Mouse (Mus musculus) left cerebral cortex, adult 18-20 months (tissue): Measurements from ENCODE around the gene Lbh. TPM values are rescaled to one million over a fixed set of nuclear protein-coding genes. Genes with fewer than 3 reads are reported as not detected.

Experiments used
- DNase-seq, 2 experiments: peaks; one replicate each; pipeline ENCODE4 v3.0.0; 2021 to 2022; ENCODE audit warnings: low spot score in 2 of 2, mixed read lengths in 1 of 2
- total RNA-seq, 2 experiments: library from RNA; stranded (reverse); gene quantifications; 2 replicates each; pipeline ENCODE4 v1.2.3; 2021

Gene Lbh
- total RNA-seq, 2 experiments from 2014 or later: 37.2 to 38.9 TPM

DNA sequence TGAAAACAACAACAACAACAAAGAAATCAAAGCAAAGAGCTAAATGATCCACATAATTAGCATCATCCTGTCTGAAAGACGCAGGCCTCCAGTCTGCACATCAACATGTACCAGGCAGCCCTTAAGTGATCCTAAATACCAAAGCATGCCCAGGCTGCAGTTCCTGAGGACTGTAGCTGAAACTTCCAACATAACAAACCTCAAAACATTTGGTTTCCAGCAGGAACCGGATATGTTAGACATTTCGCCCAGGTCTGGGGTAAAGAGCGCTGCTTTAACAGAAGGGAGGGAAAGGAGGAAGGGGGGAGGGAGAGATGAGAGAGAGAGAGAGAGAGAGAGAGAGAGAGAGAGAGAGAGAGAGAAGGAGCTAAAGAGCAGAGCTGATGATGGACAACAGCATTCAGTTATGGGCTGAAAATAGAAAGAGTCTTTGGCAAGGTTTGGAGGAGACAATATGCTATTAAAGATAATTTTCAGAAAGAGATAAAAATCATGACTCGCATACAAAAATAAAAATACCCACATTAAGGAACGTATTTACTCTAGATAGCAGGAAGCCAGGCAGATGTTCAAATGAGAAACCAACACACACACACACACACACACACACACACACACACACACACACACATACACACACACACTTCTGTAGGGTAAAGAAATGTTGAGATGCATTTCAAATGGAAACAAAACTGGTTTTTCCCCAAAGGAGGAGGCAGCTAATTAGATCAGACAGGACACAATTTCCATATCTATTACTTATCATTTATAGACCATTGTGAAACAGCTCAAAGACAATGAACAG lies 49.5 kb downstream of the Lbh start:
- no peak for DNase-seq

DNA sequence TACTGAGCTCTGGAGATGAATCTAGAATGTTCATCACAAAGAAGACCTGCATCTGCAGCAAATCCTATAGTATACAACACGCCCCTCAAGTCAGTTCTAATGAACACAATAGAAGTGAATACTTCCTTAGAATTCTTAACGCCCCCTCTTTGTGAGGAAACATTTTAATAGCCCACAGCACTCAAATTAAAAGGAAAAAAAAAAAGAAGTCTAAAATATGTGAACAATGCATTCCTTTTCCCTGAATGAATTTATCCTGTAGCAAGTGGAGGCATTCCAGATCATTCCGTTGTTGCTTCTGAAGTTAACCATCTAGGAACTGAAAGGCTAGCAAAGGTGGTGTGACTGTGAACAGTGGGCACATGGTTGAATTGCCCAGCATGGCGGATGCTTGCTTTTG lies 50.6 kb downstream of the Lbh start:
- DNase-seq: no peak

- DNase-seq: peak; percentile 71 to 72
These were observed 52.6 kb downstream of the Lbh start for GRCm38 (mm10) chr17:72970631-72971161.

DNA sequence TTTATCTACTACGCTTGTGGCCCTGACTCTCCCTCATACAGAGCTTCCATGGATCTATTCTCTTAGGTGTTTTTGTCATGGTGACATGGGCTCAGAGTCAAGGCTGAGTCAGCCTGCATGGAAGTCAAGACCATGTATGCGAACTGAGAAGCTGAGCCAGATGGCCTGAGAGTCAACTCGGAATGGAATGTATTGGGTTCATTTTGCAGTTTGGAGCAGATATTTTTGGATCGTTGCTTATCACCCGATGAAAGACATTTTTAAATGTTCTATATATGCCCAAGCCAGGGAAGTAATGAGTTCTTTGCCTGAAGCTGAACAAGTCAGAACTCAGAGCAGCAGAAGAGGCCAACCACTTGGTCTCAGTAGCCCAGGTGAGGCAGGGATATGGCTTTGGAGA lies 54.9 kb downstream of the Lbh start:
- no peak for DNase-seq

GRCm38 (mm10) chr17:72976258-72977231 lies 58.4 kb downstream of the Lbh start:
- DNase-seq: no peak

GRCm38 (mm10) chr17:72977616-72978015 lies 59.5 kb downstream of the Lbh start:
- DNase-seq: no peak

DNA sequence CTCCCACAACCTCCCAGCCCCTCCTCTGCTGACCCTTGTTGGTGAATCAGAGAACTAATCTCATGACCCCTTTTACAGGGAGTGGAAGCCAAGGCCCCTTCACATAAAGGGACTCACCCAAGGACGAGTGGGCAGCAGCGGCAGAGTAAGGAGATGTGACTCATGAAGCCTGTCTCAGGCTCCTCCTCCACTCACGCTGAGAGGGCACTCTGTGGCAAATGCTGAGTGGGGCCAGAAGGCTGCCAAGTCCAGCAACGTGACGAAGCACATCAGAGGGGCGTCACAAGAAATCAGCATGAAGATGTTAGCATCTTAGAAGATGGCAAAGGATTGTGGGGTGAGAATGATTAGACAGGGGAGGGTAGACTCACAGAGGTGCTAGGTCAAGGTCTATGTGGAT lies 64.1 kb downstream of the Lbh start:
- no peak for DNase-seq

DNA sequence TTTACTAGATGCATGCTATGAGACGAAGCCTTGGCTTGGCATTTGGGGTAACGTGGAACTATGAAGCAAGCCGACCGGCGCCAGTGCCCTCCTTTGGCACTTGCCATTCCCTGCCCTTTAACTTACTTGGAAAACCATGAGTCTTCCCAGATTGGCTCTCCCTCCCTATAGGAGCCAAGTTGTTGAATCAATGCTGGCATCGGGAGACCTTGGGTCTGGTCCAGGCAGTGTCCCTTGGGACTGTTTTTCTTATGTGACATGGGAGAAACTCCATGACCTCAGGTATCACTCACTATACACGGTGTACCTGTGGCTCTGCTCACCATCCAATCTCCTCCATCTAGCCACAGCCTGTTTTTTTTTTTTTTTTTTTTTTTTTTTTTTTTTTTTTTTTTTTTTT lies 65.4 kb downstream of the Lbh start:
- no peak for DNase-seq

DNA sequence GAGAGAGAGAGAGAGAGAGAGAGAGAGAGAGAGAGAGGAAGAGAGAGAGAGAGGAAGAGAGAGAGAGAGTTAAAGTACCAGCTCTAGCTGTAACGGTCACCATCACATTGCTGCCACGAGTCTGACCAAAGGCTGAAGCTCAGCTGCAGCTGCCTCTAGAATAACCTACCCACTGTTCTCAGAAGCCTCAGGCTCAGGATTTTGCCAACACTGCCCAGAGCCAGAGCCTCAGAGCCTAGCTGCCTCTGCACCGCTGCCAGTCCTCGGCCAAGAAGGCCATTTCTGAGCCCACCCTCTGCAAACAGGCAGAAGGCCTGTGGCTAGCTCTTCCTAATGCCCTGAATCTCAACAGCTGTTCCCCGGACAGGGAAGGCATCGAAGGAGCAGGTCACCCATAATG lies 70.9 kb downstream of the Lbh start:
- DNase-seq: no peak

Other genes with a start within 250 kb of the Lbh start
- 10 to 100 TPM; 87.0 to 95.4 TPM for gene Ypel5, start 81.9 kb upstream of the Lbh start, total RNA-seq
- gene Lclat1, start 189.7 kb downstream of the Lbh start, total RNA-seq: 10 to 100 TPM; 32.8 to 38.8 TPM